Mouse (Mus musculus) CH12.LX (cell line): ENCODE data around the gene Elovl2. TPM values are rescaled to one million over a fixed set of nuclear protein-coding genes. Genes with fewer than 3 reads are reported as not detected.

Experiments
- DNase-seq: peaks from one replicate; pipeline ENCODE4 v3.0.0-alpha.2; 2013; ENCODE audit errors: extremely low read depth
- H3K27ac ChIP-seq: 2 replicates; pipeline ENCODE4 v1.5.1; 2012; ENCODE audit warnings: low read depth, mild to moderate bottlenecking, control low read depth, moderate library complexity; ENCODE audit not compliant: insufficient read depth
- H3K27me3 ChIP-seq: replicated peaks from 2 replicates; pipeline ENCODE3; 2012; ENCODE audit warnings: inconsistent platforms
- H3K36me3 ChIP-seq, 2 experiments: replicated peaks in 1 of 2; 2 replicates each; pipeline versions ENCODE3 to v1.6.1; 2012; ENCODE audit warnings: inconsistent platforms in 1 of 2, low read length in 1 of 2, mild to moderate bottlenecking in 1 of 2, mixed read lengths in 1 of 2, moderate library complexity in 1 of 2; ENCODE audit not compliant: control insufficient read depth in 1 of 2, insufficient read depth in 1 of 2
- H3K4me1 ChIP-seq, 2 experiments: 2 replicates each; pipeline ENCODE4 v1.6.1; 2012; ENCODE audit warnings: inconsistent platforms in 1 of 2, moderate library complexity in 1 of 2; ENCODE audit not compliant: insufficient read depth in 2 of 2, control insufficient read depth in 1 of 2
- H3K4me2 ChIP-seq: 2 replicates; pipeline ENCODE4 v1.6.1; 2012; ENCODE audit warnings: low read depth, mild to moderate bottlenecking, control low read depth; ENCODE audit not compliant: poor library complexity, insufficient read depth, severe bottlenecking
- H3K4me3 ChIP-seq, 3 experiments: fragments of 150-350 bp in 1 of 3; sonication (generic) in 1 of 3; replicated peaks in 1 of 3; 2 replicates each; pipeline versions ENCODE3 to v1.5.1; 2011 to 2012; ENCODE audit warnings: low read depth in 2 of 3, low read length in 2 of 3, mild to moderate bottlenecking in 2 of 3, moderate library complexity in 2 of 3, control low read depth in 1 of 3, improper control_type of control experiment in 1 of 3, inconsistent platforms in 1 of 3, mixed read lengths in 1 of 3; ENCODE audit not compliant: poor library complexity in 1 of 3
- H3K79me2 ChIP-seq: replicated peaks from 2 replicates; pipeline ENCODE4 v1.6.1; 2012; ENCODE audit warnings: mild to moderate bottlenecking, moderate library complexity; ENCODE audit not compliant: control insufficient read depth, poor library complexity, insufficient read depth, severe bottlenecking; ENCODE audit errors: extremely low read depth
- H3K9ac ChIP-seq: 2 replicates; pipeline ENCODE4 v1.6.1; 2012; ENCODE audit warnings: low read depth, mild to moderate bottlenecking, control low read depth, moderate library complexity; ENCODE audit not compliant: insufficient read depth
- H3K9me3 ChIP-seq: replicated peaks from 2 replicates; pipeline ENCODE3; 2012; ENCODE audit warnings: low read length, inconsistent platforms, mixed read lengths
- BHLHE40 ChIP-seq: IDR thresholded peaks from 2 replicates; pipeline ENCODE4 v1.6.1; 2011; ENCODE audit warnings: mild to moderate bottlenecking, low read depth, low read length, improper control_type of control experiment
- CHD1 ChIP-seq: IDR thresholded peaks from 2 replicates; pipeline ENCODE4 v1.6.1; 2012; ENCODE audit warnings: low read depth, low read length, improper control_type of control experiment, inconsistent platforms
- CHD2 ChIP-seq: IDR thresholded peaks from 2 replicates; pipeline ENCODE4 v1.6.1; 2011; ENCODE audit warnings: low read length, improper control_type of control experiment
- CTCF ChIP-seq, 2 experiments: IDR thresholded peaks in 1 of 2; conservative IDR thresholded peaks in 1 of 2; 2 replicates each; pipeline ENCODE4 v1.5.1; 2011 to 2012; ENCODE audit warnings: low read depth in 2 of 2, low read length in 2 of 2, improper control_type of control experiment in 1 of 2, inconsistent platforms in 1 of 2, mild to moderate bottlenecking in 1 of 2, moderate library complexity in 1 of 2
- E2F4 ChIP-seq: IDR thresholded peaks from 2 replicates; pipeline ENCODE4 v1.6.1; 2011; ENCODE audit warnings: low read depth, low read length, improper control_type of control experiment; ENCODE audit not compliant: insufficient replicate concordance
- ELF1 ChIP-seq: IDR thresholded peaks from 2 replicates; pipeline ENCODE4 v1.6.1; 2014; ENCODE audit warnings: low read depth, mild to moderate bottlenecking, inconsistent platforms, low read length, improper control_type of control experiment
- GABPA ChIP-seq: IDR thresholded peaks from 2 replicates; pipeline ENCODE4 v1.6.1; 2012; ENCODE audit warnings: low read depth, low read length, improper control_type of control experiment, inconsistent platforms; ENCODE audit not compliant: insufficient replicate concordance
- HCFC1 ChIP-seq: IDR thresholded peaks from 2 replicates; pipeline ENCODE4 v1.6.1; 2012; ENCODE audit warnings: low read depth, mild to moderate bottlenecking, inconsistent platforms, low read length, improper control_type of control experiment
- IRF4 ChIP-seq: IDR thresholded peaks from 2 replicates; pipeline ENCODE4 v1.6.1; 2014; ENCODE audit warnings: low read depth, mild to moderate bottlenecking, inconsistent platforms, low read length, improper control_type of control experiment
- JUND ChIP-seq: conservative IDR thresholded peaks from 2 replicates; pipeline ENCODE4 v1.6.1; 2011; ENCODE audit warnings: low read depth, low read length, improper control_type of control experiment
- KAT2A ChIP-seq: IDR thresholded peaks from 2 replicates; pipeline ENCODE4 v1.6.1; 2012; ENCODE audit warnings: low read length, improper control_type of control experiment, inconsistent platforms; ENCODE audit not compliant: insufficient replicate concordance
- MAFK ChIP-seq: IDR thresholded peaks from 2 replicates; pipeline ENCODE4 v1.6.1; 2011; ENCODE audit warnings: low read length, improper control_type of control experiment; ENCODE audit not compliant: insufficient replicate concordance
- MAX ChIP-seq: IDR thresholded peaks from 2 replicates; pipeline ENCODE4 v1.6.1; 2011; ENCODE audit warnings: low read length, improper control_type of control experiment
- MAZ ChIP-seq: IDR thresholded peaks from 2 replicates; pipeline ENCODE4 v1.6.1; 2012; ENCODE audit warnings: low read depth, mild to moderate bottlenecking, inconsistent platforms, low read length, improper control_type of control experiment, moderate library complexity
- MEF2A ChIP-seq: IDR thresholded peaks from 2 replicates; pipeline ENCODE4 v1.6.1; 2014; ENCODE audit warnings: low read depth, mild to moderate bottlenecking, inconsistent platforms, low read length, improper control_type of control experiment, borderline replicate concordance
- MXI1 ChIP-seq: IDR thresholded peaks from 2 replicates; pipeline ENCODE4 v1.6.1; 2011; ENCODE audit warnings: mild to moderate bottlenecking, low read depth, low read length, improper control_type of control experiment
- MYC ChIP-seq: IDR thresholded peaks from 2 replicates; pipeline ENCODE4 v1.6.1; 2011; ENCODE audit warnings: low read depth, mild to moderate bottlenecking, improper control_type of control experiment, low read length
- NELFE ChIP-seq: IDR thresholded peaks from 2 replicates; pipeline ENCODE4 v1.6.1; 2011; ENCODE audit warnings: low read depth, low read length, improper control_type of control experiment
- PAX5 ChIP-seq: IDR thresholded peaks from 2 replicates; pipeline ENCODE4 v1.6.1; 2012; ENCODE audit warnings: low read length, inconsistent platforms, mixed read lengths
- POLR2AphosphoS2 ChIP-seq: IDR thresholded peaks from 2 replicates; pipeline ENCODE4 v1.6.1; 2011; ENCODE audit warnings: low read depth, low read length, improper control_type of control experiment
- RCOR1 ChIP-seq: conservative IDR thresholded peaks from 2 replicates; pipeline ENCODE4 v1.6.1; 2012; ENCODE audit warnings: low read depth, mild to moderate bottlenecking, inconsistent platforms, low read length, improper control_type of control experiment
- SIN3A ChIP-seq: IDR thresholded peaks from 2 replicates; pipeline ENCODE4 v1.6.1; 2012; ENCODE audit warnings: low read length, improper control_type of control experiment, inconsistent platforms
- TBP ChIP-seq: conservative IDR thresholded peaks from 2 replicates; pipeline ENCODE4 v1.6.1; 2011; ENCODE audit warnings: low read depth, low read length, improper control_type of control experiment
- ZC3H11A ChIP-seq: IDR thresholded peaks from 2 replicates; pipeline ENCODE4 v1.6.1; 2012; ENCODE audit warnings: low read depth, mild to moderate bottlenecking, inconsistent platforms, low read length, improper control_type of control experiment
- ZMIZ1 ChIP-seq: IDR thresholded peaks from 2 replicates; pipeline ENCODE4 v1.6.1; 2012; ENCODE audit warnings: low read depth, mild to moderate bottlenecking, inconsistent platforms, low read length, improper control_type of control experiment
- ZNF384 ChIP-seq: IDR thresholded peaks from 2 replicates; pipeline ENCODE4 v1.6.1; 2012; ENCODE audit warnings: low read depth, low read length, improper control_type of control experiment, inconsistent platforms
- dilution Hi-C: fragments of 300-500 bp; cut with MboI; formaldehyde crosslinking; loops from 2 replicates; pipeline ENCODE4 v1.14.3; 2020; ENCODE audit warnings: low sequenced_read_pairs; ENCODE audit not compliant: extremely low pct_unique_long_range_greater_than_20kb, extremely low pct_ligation_motif_present
- in situ Hi-C: fragments of 300-500 bp; cut with MboI; formaldehyde crosslinking; loops from 3 replicates; pipeline ENCODE4 v1.14.3; 2019; ENCODE audit warnings: low sequenced_read_pairs, low pct_ligation_motif_present, low pct_unique_long_range_greater_than_20kb, mixed read lengths
- polyA plus RNA-seq: library from polyadenylated mRNA; unstranded; fragments of >175 nt; gene quantifications from 2 replicates; pipeline ENCODE4 v1.2.1, GENCODE M21; 2012; ENCODE audit warnings: low read depth; ENCODE audit not compliant: insufficient read length
- total RNA-seq, 2 experiments: library from RNA; depleted of rRNA; stranded (reverse); fragments of 300-350 nt in 1 of 2; fragments of >200 nt in 1 of 2; gene quantifications; 2 replicates each; pipeline ENCODE4 v1.2.3; 2012 to 2014

The Elovl2 gene
- total and polyA plus RNA-seq, 3 experiments: not detected

DNA sequence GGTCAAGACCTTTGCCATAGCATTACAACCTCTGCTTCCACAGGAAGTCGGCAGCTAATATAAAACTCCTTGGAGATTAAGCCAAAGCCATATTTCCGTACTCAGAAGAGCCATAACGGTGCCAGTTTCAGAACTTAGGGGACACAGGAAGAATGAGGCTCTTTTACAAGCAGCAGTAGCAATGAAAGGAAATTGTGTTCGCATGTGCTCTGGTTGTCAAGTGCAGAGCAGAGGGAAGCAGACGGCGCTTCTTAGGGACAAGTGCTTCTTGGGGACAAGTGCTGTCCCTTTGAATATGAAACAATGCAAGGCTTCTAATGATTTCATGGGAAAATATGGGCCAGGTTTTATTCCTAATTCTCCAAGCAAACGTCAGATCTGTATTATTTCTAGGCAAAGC lies 16.9 kb downstream of the Elovl2 start:
- Histone ChIP-seq H3K4me2 (no peak overlapping the region), H3K9ac (no peak overlapping the region), H3K36me3 (no peaks in the 10 kb centered on the region), H3K9me3 (no peaks in the 10 kb centered on the region), H3K27ac (no peak overlapping the region), H3K79me2 (no peaks in the 10 kb centered on the region), H3K27me3 (peaks cover 3% of the 10 kb centered on the region), H3K4me1 (peaks cover 9 to 21% of the 10 kb centered on the region in 2 experiments), H3K4me3 (no peak overlapping the region)
- DNase-seq: no peak
- dilution Hi-C loops (no loop called here), in situ Hi-C loops (no loop called here)
- TF ChIP-seq BHLHE40: no peak
- no peak for TF ChIP-seq POLR2AphosphoS2
- no peak for TF ChIP-seq KAT2A
- no peak for TF ChIP-seq ZC3H11A
- TF ChIP-seq MXI1: no peak
- no peak for TF ChIP-seq GABPA
- no peak for TF ChIP-seq MAX
- no peak for TF ChIP-seq PAX5
- TF ChIP-seq NELFE: no peak
- no peak for TF ChIP-seq IRF4
- TF ChIP-seq HCFC1: no peak
- TF ChIP-seq MEF2A: no peak
- TF ChIP-seq CHD1: no peak
- TF ChIP-seq ZMIZ1: no peak

DNA sequence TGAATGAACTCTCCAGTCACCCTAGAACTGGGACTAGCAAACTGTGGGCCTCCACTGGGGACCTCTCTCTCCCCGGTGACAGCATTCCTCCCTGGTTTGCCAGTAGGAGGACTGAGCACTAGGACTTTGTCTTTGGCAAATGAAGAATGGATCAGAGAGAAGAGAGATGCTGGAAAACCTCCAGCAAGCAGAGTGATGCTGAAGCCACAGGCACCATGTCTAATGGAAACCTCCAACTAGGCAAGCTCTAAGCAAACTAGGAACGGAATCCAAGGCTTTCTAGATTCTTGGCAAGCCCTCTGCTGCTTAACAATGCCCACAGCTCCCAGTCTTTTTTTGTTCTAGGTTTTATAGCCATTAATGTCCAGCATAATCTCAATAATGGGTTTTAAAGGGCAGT lies 19.3 kb downstream of the Elovl2 start:
- TF ChIP-seq CTCF (conservative IDR thresholded peaks at IDR 0.05 in 1 of 2, IDR thresholded peaks at IDR 0.05 in 1 of 2; ENCODE audit: low read depth in 2 of 2, low read length in 2 of 2) (no peak), E2F4 (no peak), MAX (no peak), JUND (no peak), MAZ (no peak), ELF1 (no peak), IRF4 (no peak), CHD2 (no peak), ZC3H11A (no peak), MYC (no peak), TBP (no peak), MAFK (no peak), RCOR1 (no peak), NELFE (no peak), SIN3A (no peak), PAX5 (no peak), ZNF384 (no peak)
- dilution Hi-C loops: no loop called here
- Histone ChIP-seq H3K79me2 (no peaks in the 10 kb centered on the region), H3K4me3 (no peak overlapping the region), H3K4me1 (peaks cover 4 to 15% of the 10 kb centered on the region in 2 experiments; a peak in 3 of 4 replicates), H3K9ac (no peak overlapping the region), H3K4me2 (no peak overlapping the region), H3K27ac (no peak overlapping the region), H3K27me3 (peaks cover 3% of the 10 kb centered on the region), H3K36me3 (no peaks in the 10 kb centered on the region), H3K9me3 (no peaks in the 10 kb centered on the region)
- in situ Hi-C loops: no loop called here
- no peak for DNase-seq
